Mouse (Mus musculus): Measurements from ENCODE around the gene Npff.

DNA sequence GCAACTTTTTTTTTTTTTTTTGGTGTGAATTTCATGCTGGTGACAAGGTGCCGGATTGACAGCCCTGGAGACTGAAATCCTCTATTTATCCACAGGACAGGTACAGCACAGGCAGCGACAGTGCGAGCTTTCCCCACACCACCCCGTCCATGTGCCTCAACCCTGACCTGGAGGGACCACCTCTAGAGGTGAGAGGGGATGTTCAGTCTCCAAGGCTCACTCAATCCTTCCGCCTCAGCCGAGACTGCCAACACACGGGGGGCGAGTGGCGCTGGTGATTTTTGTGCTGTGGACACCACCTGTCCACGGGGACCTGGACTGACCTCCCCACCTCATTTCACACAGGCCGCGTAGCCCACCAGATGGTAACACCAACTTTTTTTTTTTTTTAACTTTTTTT is 38.9 kb downstream of the Npff start:
- peak; percentile 37 for TF ChIP-seq POLR2A (IDR thresholded peaks at IDR 0.05; ENCODE audit: insufficient read length, low read depth)
- no peak for TF ChIP-seq TCF3 (IDR thresholded peaks at IDR 0.05; ENCODE audit: insufficient read length, low read depth)
- TF ChIP-seq MAX (IDR thresholded peaks at IDR 0.05; ENCODE audit: low read depth), result no peak
- no peak for TF ChIP-seq E2F4 (IDR thresholded peaks at IDR 0.05; ENCODE audit: insufficient read depth)
- TF ChIP-seq POLR2AphosphoS2 (IDR thresholded peaks at IDR 0.05; ENCODE audit: insufficient read length, low read depth), result peak; percentile 64
- no peak for TF ChIP-seq MYOG (IDR thresholded peaks at IDR 0.05; ENCODE audit: control insufficient read depth in 1 of 3, insufficient read depth in 1 of 3, insufficient read length in 2 of 3, low read depth in 2 of 3)
- TF ChIP-seq MYOD1 (IDR thresholded peaks at IDR 0.05; ENCODE audit: control insufficient read depth in 1 of 3, insufficient read length in 2 of 3, low read depth in 2 of 3), result no peak
